Mouse (Mus musculus) frontal cortex, adult 2 months (tissue): ENCODE measurements at regions not wholly inside any gene's neighbourhood (a gene's known extent, or its start where the extent isn't known, plus 50 kb on each side); places are given as distances from the start of the nearest gene placed in this dataset.

Source experiments
- DNase-seq, 2 experiments: peaks; one replicate each; pipeline ENCODE4 v3.0.0; 2022; ENCODE audit warnings: low spot score in 1 of 2; ENCODE audit errors: extremely low spot score in 1 of 2

GRCm38 (mm10) chr8:26851871-26852800, 125.0 kb upstream of the Zfp703 start:
- no peak for DNase-seq

GRCm38 (mm10) chr8:26852921-26853320, 124.2 kb upstream of the Zfp703 start:
- peak in 1 of 2 experiments; percentile 35 for DNase-seq

GRCm38 (mm10) chr8:26854557-26855238, 122.4 kb upstream of the Zfp703 start:
- DNase-seq, result no peak

GRCm38 (mm10) chr8:26855256-26855655, 121.9 kb upstream of the Zfp703 start:
- DNase-seq, result no peak

GRCm38 (mm10) chr8:26864571-26864970, 112.6 kb upstream of the Zfp703 start:
- DNase-seq, result no peak

GRCm38 (mm10) chr8:26864971-26865370, 112.2 kb upstream of the Zfp703 start:
- no peak for DNase-seq

GRCm38 (mm10) chr8:26868101-26868848, 108.8 kb upstream of the Zfp703 start:
- DNase-seq, result no peak

- no peak for DNase-seq
Measured at GRCm38 (mm10) chr8:26868849-26869110, 108.3 kb upstream of the Zfp703 start.

GRCm38 (mm10) chr8:26871838-26872237, 105.3 kb upstream of the Zfp703 start:
- DNase-seq, result no peak

- DNase-seq, result peak in 1 of 2 experiments; percentile 29
Measured at GRCm38 (mm10) chr8:26872382-26872781, 104.7 kb upstream of the Zfp703 start.

GRCm38 (mm10) chr8:26872815-26873214, 104.3 kb upstream of the Zfp703 start:
- no peak for DNase-seq

- DNase-seq, result no peak
Measured at GRCm38 (mm10) chr8:26880177-26880576, 96.9 kb upstream of the Zfp703 start.

- DNase-seq, result no peak
Measured at GRCm38 (mm10) chr8:26881268-26882120, 95.6 kb upstream of the Zfp703 start.

GRCm38 (mm10) chr8:26882616-26883015, 94.5 kb upstream of the Zfp703 start:
- no peak for DNase-seq

- no peak for DNase-seq
Measured at GRCm38 (mm10) chr8:26883285-26883684, 93.8 kb upstream of the Zfp703 start.

GRCm38 (mm10) chr8:26883770-26884169, 93.4 kb upstream of the Zfp703 start:
- no peak for DNase-seq

GRCm38 (mm10) chr8:26884350-26884749, 92.8 kb upstream of the Zfp703 start:
- DNase-seq, result no peak

GRCm38 (mm10) chr8:26885365-26885764, 91.8 kb upstream of the Zfp703 start:
- DNase-seq, result no peak

GRCm38 (mm10) chr8:26886783-26887486, 90.2 kb upstream of the Zfp703 start:
- DNase-seq, result no peak

- DNase-seq, result no peak
Measured at GRCm38 (mm10) chr8:26887551-26887950, 89.6 kb upstream of the Zfp703 start.
